In genomic region chrX:142928430-142928829, GRCm38 (mm10) we compare ENCODE assay signal across 23 mouse cellular contexts.
"Had no signal": no experiment of that assay in that cellular context is flagged by ENCODE, and none has a peak within 500 bp of the region (broad histone marks: within the 10 kb centered on the region; RNA-seq: fewer than 3 reads in every experiment).

No protein-coding gene starts in this region.

- H3K9ac ChIP-seq: limb, embryonic 12.5 days; limb, embryonic 15.5 days; liver, embryonic 14.5 days; liver, postnatal 0 days; lung, embryonic 14.5 days; midbrain, embryonic 13.5 days; neural tube, embryonic 12.5 days; neural tube, embryonic 15.5 days had no signal

- H3K4me1 ChIP-seq: limb, embryonic 12.5 days; limb, embryonic 15.5 days; megakaryocyte, embryonic 14.5 days; midbrain, embryonic 10.5 days; midbrain, embryonic 13.5 days; neural tube, embryonic 12.5 days; neural tube, embryonic 15.5 days had no signal

- H3K36me3 ChIP-seq: limb, embryonic 12.5 days; limb, embryonic 15.5 days; midbrain, embryonic 10.5 days; midbrain, embryonic 13.5 days; neural tube, embryonic 12.5 days; neural tube, embryonic 15.5 days had no signal

- DNase-seq: kidney, adult 2 months; kidney, postnatal 25 days; left cerebral cortex, postnatal 4 days; liver, postnatal 0 days; lung, embryonic 14.5 days; right cerebral cortex, adult 18-20 months; right cerebral cortex, postnatal 25 days; thymus, adult 18-20 months; thymus, postnatal 36 days had no signal

- H3K9me3 ChIP-seq: limb, embryonic 12.5 days; limb, embryonic 15.5 days; midbrain, embryonic 10.5 days; midbrain, embryonic 13.5 days; neural tube, embryonic 12.5 days; neural tube, embryonic 15.5 days had no signal

- ATAC-seq: liver, postnatal 0 days; lung, postnatal 0 days; midbrain, embryonic 13.5 days; midbrain, embryonic 16.5 days had no signal

- H3K27me3 ChIP-seq: limb, embryonic 15.5 days; megakaryocyte, embryonic 14.5 days; midbrain, embryonic 13.5 days; neural tube, embryonic 12.5 days; neural tube, embryonic 15.5 days had no signal

- H3K27ac ChIP-seq: kidney, postnatal 0 days; layer of hippocampus, adult 2 months; limb, embryonic 12.5 days; limb, embryonic 15.5 days; liver, embryonic 14.5 days; macrophage; midbrain, embryonic 10.5 days; midbrain, embryonic 13.5 days; neural tube, embryonic 12.5 days; neural tube, embryonic 15.5 days had no signal

- H3K4me3 ChIP-seq: layer of hippocampus, adult 2 months; limb, embryonic 12.5 days; limb, embryonic 15.5 days; megakaryocyte, embryonic 14.5 days; midbrain, embryonic 10.5 days; midbrain, embryonic 13.5 days; neural tube, embryonic 12.5 days; neural tube, embryonic 15.5 days had no signal

- H3K4me2 ChIP-seq: limb, embryonic 12.5 days; limb, embryonic 15.5 days; liver, embryonic 11.5 days; lung, embryonic 14.5 days; midbrain, embryonic 13.5 days; neural tube, embryonic 12.5 days; neural tube, embryonic 15.5 days had no signal
